Mouse (Mus musculus) lung, adult 2 months (tissue): Measurements from ENCODE around the gene Efcab12.

ENCODE experiments used
- CTCF ChIP-seq: fragments of 200-500 bp; IDR thresholded peaks from 2 replicates; pipeline ENCODE4 v1.5.1; 2011; ENCODE audit warnings: mild to moderate bottlenecking, low read length, control low read depth; ENCODE audit not compliant: insufficient read depth
- POLR2A ChIP-seq: fragments of 200-500 bp; IDR thresholded peaks from 2 replicates; pipeline ENCODE4 v1.6.1; 2011; ENCODE audit warnings: low read depth, mild to moderate bottlenecking, control low read depth, low read length, borderline replicate concordance; ENCODE audit errors: extremely low read depth

DNA sequence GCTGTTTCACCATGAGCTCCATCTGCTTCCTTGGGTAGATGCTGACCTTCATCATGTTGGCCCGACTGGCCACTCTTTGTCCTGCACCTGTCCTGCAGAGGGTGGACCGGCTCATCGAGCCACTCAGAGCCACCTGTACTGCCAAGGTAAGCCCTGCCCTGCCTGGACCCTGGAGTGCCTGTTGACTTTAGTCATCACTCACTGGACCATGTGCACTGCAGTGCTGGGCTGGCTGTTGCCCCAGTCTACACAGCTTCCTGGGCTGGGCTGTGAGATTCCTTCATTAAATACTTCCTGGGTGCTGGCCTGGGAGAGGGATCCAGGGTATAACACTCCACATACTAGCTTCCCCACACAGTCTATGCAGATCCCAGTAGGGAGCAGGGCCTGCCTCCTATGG, 36.4 kb downstream of the Efcab12 start:
- TF ChIP-seq CTCF (no peak), POLR2A (no peak)
